Mouse (Mus musculus) lung, embryonic 14.5 days (tissue): ENCODE results near the gene Ccl1. TPM values are rescaled to one million over a fixed set of nuclear protein-coding genes. Genes with fewer than 3 reads are reported as not detected.

Source experiments
- ATAC-seq: fragments of 200-750 bp; cut with Nextera tagmentation; 2 replicates; pipeline ENCODE4 v1.8.0; 2017; ENCODE audit warnings: mild to moderate bottlenecking, moderate TSS enrichment, moderate library complexity; ENCODE audit not compliant: insufficient read depth
- DNase-seq: peaks from one replicate; pipeline ENCODE4 v3.0.0-alpha.2; 2015
- H3K27ac ChIP-seq: fragments of 300-500 bp; sonication (generic); 2 replicates; pipeline ENCODE4 v1.5.1; 2014; ENCODE audit warnings: low read depth, mild to moderate bottlenecking, moderate library complexity
- H3K27me3 ChIP-seq: fragments of 300-500 bp; sonication (generic); 2 replicates; pipeline ENCODE4 v1.6.1; 2014; ENCODE audit warnings: low read length, control low read depth; ENCODE audit not compliant: insufficient read depth
- H3K36me3 ChIP-seq: fragments of 300-500 bp; sonication (generic); 2 replicates; pipeline ENCODE4 v1.6.1; 2014; ENCODE audit warnings: control low read depth; ENCODE audit not compliant: insufficient read depth
- H3K4me1 ChIP-seq: fragments of 300-500 bp; sonication (generic); 2 replicates; pipeline ENCODE4 v1.6.1; 2014; ENCODE audit warnings: antibody characterized with exemption, control low read depth; ENCODE audit not compliant: insufficient read depth
- H3K4me2 ChIP-seq: fragments of 300-500 bp; sonication (generic); 2 replicates; pipeline ENCODE4 v1.6.1; 2014; ENCODE audit warnings: mild to moderate bottlenecking
- H3K4me3 ChIP-seq: fragments of 300-500 bp; sonication (generic); 2 replicates; pipeline ENCODE4 v1.5.1; 2014; ENCODE audit warnings: low read depth, low read length
- H3K9ac ChIP-seq: fragments of 300-500 bp; sonication (generic); 2 replicates; pipeline ENCODE4 v1.6.1; 2014
- H3K9me3 ChIP-seq: fragments of 300-500 bp; sonication (generic); 2 replicates; pipeline ENCODE4 v1.6.1; 2016; ENCODE audit warnings: low read depth, low read length, control low read depth
- CTCF ChIP-seq: IDR thresholded peaks from 2 replicates; pipeline ENCODE4 v1.5.1; 2016; ENCODE audit warnings: antibody characterized with exemption, low read depth
- WGBS: fragments of 180-500 bp; shearing (Covaris S2); extraction: QIAGEN DNeasy Blood & Tissue Kit; methylation state at CpG from one replicate; pipeline ENCODE4 v1.1.7; 2014; 5-methylcytosine and 5-hydroxymethylcytosine counted together
- polyA plus RNA-seq: library from polyadenylated mRNA; unstranded; fragments of >200 nt; fragmentation: Nextera tagmentation; extraction: Ambion mirVana; gene quantifications from 2 replicates; pipeline ENCODE4 v1.2.1, GENCODE M21; 2014

Ccl1 gene
- polyA plus RNA-seq, 1 experiment from 2014 or later, result not detected

- 83% methylated on average over 6 of the region's 6 CpGs for WGBS
- H3K4me1 ChIP-seq, result no peaks in the 10 kb centered on the region
- no peak for TF ChIP-seq CTCF
Observed at GRCm38 (mm10) chr11:82205221-82205620, 100.3 kb downstream of the Ccl1 start.

GRCm38 (mm10) chr11:82203706-82204105 is 101.8 kb downstream of the Ccl1 start:
- Histone ChIP-seq H3K4me1 (no peaks in the 10 kb centered on the region), H3K27me3 (no peaks in the 10 kb centered on the region), H3K9me3 (no peaks in the 10 kb centered on the region), H3K4me2 (no peak overlapping the region), H3K36me3 (no peaks in the 10 kb centered on the region), H3K27ac (no peak overlapping the region), H3K9ac (no peak overlapping the region), H3K4me3 (no peak overlapping the region)
- ATAC-seq, result no peak
- DNase-seq, result no peak
- 80% methylated on average over 3 of the region's 3 CpGs for WGBS
- no peak for TF ChIP-seq CTCF

More at GRCm38 (mm10) chr11:82205221-82205620, 100.3 kb downstream of the Ccl1 start:
- no peaks in the 10 kb centered on the region for H3K36me3 ChIP-seq
- ATAC-seq (no peak), DNase-seq (no peak)
- H3K27ac ChIP-seq, result no peak overlapping the region
- H3K9me3 ChIP-seq, result no peaks in the 10 kb centered on the region
- no peak overlapping the region for H3K9ac ChIP-seq
- no peaks in the 10 kb centered on the region for H3K27me3 ChIP-seq
- no peak overlapping the region for H3K4me3 ChIP-seq
- no peak overlapping the region for H3K4me2 ChIP-seq

DNA sequence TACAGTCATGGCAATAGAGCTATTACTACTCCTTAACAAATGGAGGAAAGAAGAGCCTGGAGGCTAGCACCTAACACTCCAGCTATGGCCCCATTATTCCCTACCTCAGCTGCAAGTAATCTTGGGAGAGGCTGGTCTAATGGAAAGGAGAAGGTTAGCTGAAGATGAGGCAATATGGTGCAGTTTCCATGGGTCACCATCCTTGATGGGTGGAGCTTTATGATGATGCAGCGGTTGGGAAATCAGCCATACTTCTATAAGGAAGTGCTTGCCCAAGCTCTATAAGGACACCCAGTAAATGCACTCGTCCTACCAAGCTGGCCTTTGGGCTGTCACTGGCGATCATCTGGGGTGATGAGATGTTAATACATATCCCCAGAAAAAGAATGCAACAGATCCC is 107.7 kb downstream of the Ccl1 start:
- Histone ChIP-seq H3K4me1 (no peaks in the 10 kb centered on the region), H3K9me3 (no peaks in the 10 kb centered on the region), H3K27me3 (no peaks in the 10 kb centered on the region), H3K4me2 (no peak overlapping the region), H3K27ac (no peak overlapping the region), H3K9ac (no peak overlapping the region), H3K4me3 (no peak overlapping the region), H3K36me3 (no peaks in the 10 kb centered on the region)
- 84% methylated on average over 3 of the region's 3 CpGs for WGBS
- TF ChIP-seq CTCF, result no peak
- DNase-seq (no peak), ATAC-seq (no peak)

- WGBS, result 44% methylated on average over 2 of the region's 2 CpGs
- Histone ChIP-seq H3K9me3 (no peaks in the 10 kb centered on the region), H3K27me3 (no peaks in the 10 kb centered on the region), H3K4me3 (no peak overlapping the region), H3K36me3 (no peaks in the 10 kb centered on the region), H3K4me2 (no peak overlapping the region), H3K27ac (no peak overlapping the region), H3K4me1 (no peaks in the 10 kb centered on the region), H3K9ac (no peak overlapping the region)
- no peak for TF ChIP-seq CTCF
- ATAC-seq (no peak), DNase-seq (no peak)
Observed at GRCm38 (mm10) chr11:82194980-82195379, 110.5 kb downstream of the Ccl1 start.

DNA sequence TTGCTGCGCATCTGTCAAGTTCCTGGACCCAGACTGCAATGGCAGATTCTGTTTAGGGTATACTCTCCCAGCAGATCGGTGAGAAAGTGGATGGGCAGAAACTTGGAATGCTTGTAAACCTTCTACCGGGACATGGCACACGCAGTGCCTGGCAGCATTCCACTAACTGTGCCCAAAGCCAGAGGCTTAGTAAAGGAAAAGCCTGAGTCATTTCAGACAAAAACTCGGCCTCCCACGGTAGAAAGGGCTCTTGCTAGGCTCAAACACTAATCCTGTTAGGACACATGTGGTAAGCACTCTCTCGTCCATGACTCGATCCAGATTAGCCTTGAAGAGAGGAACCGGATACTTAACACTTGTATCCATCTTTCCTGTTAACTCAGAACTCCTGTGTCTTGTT is 111.7 kb downstream of the Ccl1 start:
- DNase-seq (no peak), ATAC-seq (no peak)
- TF ChIP-seq CTCF, result no peak
- Histone ChIP-seq H3K9ac (no peak overlapping the region), H3K9me3 (no peaks in the 10 kb centered on the region), H3K27me3 (no peaks in the 10 kb centered on the region), H3K27ac (no peak overlapping the region), H3K4me3 (no peak overlapping the region), H3K36me3 (no peaks in the 10 kb centered on the region), H3K4me2 (no peak overlapping the region), H3K4me1 (no peaks in the 10 kb centered on the region)
- WGBS, result 67% methylated on average over 9 of the region's 9 CpGs

- no peaks in the 10 kb centered on the region for H3K36me3 ChIP-seq
- H3K27ac ChIP-seq, result no peak overlapping the region
- no peak for DNase-seq
- H3K4me1 ChIP-seq, result no peaks in the 10 kb centered on the region
- TF ChIP-seq CTCF, result no peak
- H3K9me3 ChIP-seq, result no peaks in the 10 kb centered on the region
- no peak for ATAC-seq
- WGBS, result 75% methylated on average over 13 of the region's 13 CpGs
- H3K9ac ChIP-seq, result no peak overlapping the region
- no peak overlapping the region for H3K4me3 ChIP-seq
- no peak overlapping the region for H3K4me2 ChIP-seq
- no peaks in the 10 kb centered on the region for H3K27me3 ChIP-seq
Observed at GRCm38 (mm10) chr11:82189782-82190563, 115.5 kb downstream of the Ccl1 start.

DNA sequence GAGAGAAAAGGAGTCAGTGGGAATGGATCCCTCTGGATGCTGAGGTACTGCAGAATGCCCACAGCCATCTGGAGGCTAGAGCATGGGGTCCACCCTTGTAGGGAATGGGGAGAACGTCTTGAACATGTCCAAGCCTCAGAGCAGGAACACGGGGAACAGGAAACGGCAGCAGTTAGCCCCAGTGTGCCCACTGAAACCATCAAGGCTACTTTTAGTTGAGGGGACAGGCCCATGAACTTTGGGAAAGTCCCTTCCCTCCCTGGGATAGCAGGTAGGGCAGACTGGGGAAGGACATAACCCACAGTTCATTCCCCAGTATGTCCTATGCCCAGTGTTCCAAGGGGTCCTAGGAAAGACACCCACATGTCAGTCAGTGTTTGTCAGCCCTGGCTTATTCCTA is 119.8 kb downstream of the Ccl1 start:
- H3K4me3 ChIP-seq, result no peak overlapping the region
- no peaks in the 10 kb centered on the region for H3K27me3 ChIP-seq
- TF ChIP-seq CTCF, result no peak
- DNase-seq (no peak), ATAC-seq (no peak)
- H3K9ac ChIP-seq, result no peak overlapping the region
- no peak overlapping the region for H3K4me2 ChIP-seq
- no peaks in the 10 kb centered on the region for H3K4me1 ChIP-seq
- no peak overlapping the region for H3K27ac ChIP-seq
- no peaks in the 10 kb centered on the region for H3K36me3 ChIP-seq
- no peaks in the 10 kb centered on the region for H3K9me3 ChIP-seq
- 74% methylated on average over 3 of the region's 3 CpGs for WGBS
